Mouse (Mus musculus): Measurements from ENCODE around the gene Stat3.

DNA sequence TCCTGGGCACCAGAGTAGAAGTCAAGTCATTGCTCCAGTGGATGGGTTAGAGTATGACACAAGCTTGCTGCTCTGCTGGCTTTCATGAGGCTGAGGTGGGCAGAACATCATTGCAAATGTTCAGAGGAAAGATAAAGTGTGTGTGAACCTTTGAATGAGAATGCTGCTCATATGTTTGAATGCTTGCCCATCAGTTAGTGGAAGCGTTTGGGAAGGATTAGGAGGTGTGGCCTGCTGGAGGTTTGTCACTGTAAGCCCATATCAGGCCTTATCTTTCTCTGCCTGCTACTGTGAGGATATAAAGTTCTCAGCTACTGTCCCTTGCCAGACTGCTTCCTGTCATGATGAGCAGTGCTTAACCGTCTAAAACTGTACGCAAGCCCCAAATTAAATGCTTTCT, 24.3 kb downstream of the Stat3 start:
- TF ChIP-seq GATA1 (IDR thresholded peaks at IDR 0.05; ENCODE audit: borderline replicate concordance, low read length) (no peak), FLI1 (IDR thresholded peaks at IDR 0.05; ENCODE audit: low read length) (no peak)

Data from megakaryocyte, embryonic 14.5 days (primary cell).